Mouse (Mus musculus) urinary bladder, postnatal 10 days (tissue): ENCODE results near the gene Fam160a1.

ENCODE experiments used
- DNase-seq: peaks from one replicate; pipeline ENCODE4 v3.0.0; 2022; ENCODE audit warnings: low spot score

Fam160a1 gene

DNA sequence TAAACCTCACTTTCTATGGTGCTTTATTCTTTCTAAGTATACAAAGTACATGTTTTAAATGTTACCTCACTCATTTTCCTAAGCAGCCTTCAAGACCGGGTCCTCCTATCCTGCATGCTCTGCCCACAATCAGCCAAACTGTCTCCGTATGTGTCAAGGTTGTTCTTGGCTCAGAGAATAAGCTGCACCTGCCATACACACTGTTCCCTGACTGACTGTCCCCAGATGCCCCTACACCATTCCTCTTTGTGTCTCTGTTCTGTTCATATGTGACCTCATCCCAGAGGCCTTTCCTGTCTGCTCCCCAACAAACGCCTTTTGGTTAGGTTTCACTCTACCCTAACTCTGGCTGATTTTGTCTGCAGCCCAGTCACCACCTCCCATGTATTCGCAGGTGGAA is 10.2 kb upstream of the Fam160a1 start:
- no peak for DNase-seq

DNA sequence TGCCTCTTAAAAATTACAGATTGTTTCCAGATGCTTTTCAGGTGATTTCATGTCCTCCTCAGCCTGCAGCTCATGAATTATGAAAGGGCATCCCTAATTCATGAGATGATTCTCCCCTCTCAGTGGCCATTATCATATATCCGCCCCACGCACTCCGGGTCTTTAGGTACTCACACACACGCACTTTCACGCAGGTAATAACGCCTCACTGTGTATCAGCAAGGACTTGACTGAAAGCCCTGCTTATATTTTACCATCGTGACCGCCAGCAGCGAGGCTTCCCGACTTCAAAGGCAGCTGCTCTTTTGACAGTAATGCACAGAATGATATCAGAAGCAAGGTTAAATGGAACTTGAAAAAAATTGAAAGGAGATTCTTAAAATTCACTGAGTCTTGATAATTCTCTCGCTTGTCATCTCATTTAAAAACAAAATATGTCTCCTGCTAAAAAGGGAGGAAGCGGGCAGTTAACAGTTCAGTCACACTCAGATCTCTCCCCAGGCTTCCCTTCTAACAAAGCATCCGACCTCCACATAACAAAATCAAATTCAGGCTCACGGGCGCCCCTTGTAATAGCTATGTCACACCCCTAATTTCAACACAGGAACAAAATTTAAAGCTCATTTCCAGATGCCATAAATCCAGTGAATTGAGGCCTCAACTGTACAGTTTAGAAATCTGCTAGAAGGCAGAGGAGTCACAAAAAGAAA is 3.9 kb upstream of the Fam160a1 start:
- DNase-seq: no peak

- DNase-seq: no peak
These were observed 2.2 kb upstream of the Fam160a1 start for GRCm38 (mm10) chr3:85819319-85819718.

DNA sequence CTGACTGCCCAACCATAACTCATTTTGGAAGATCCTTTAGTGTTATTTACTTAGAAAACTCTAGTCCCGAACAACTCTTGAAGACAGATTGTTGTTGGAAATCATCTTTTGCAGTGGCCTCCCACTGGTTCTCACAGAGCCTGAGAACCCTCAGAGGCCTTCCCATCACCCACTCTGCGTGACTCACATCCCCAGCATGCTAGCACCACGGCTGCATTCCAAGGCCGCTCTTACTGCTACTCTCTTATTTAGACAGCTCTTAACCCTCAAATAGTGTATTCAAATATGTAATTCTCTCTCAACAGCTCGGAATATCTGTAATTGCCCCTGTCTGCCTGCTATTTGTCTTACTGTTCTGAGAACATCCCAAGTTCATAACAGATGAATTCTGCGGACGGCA is 2.9 kb downstream of the Fam160a1 start:
- DNase-seq: no peak

- DNase-seq: no peak
These were observed 3.7 kb downstream of the Fam160a1 start for GRCm38 (mm10) chr3:85813101-85814014.

GRCm38 (mm10) chr3:85812010-85812409 is 5.1 kb downstream of the Fam160a1 start:
- DNase-seq: no peak

DNA sequence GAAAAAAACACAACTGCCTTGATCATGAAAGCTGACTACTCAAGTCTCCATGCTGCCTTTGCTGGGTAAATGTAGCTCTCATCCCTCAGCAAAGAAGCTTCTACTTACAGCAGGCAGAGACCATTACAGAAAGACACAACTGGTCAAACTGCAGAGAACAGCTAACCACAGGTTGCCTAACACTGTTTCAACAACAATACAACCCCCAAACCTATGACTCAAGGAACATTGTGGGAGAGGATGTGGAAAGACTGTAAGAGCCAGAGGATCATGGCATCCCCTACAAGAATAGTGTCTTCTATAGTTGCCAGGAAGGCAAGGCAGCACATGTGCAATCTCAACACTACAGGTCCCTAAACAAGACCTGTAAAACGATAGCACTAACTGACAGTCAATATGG is 23.9 kb downstream of the Fam160a1 start:
- DNase-seq: no peak

DNA sequence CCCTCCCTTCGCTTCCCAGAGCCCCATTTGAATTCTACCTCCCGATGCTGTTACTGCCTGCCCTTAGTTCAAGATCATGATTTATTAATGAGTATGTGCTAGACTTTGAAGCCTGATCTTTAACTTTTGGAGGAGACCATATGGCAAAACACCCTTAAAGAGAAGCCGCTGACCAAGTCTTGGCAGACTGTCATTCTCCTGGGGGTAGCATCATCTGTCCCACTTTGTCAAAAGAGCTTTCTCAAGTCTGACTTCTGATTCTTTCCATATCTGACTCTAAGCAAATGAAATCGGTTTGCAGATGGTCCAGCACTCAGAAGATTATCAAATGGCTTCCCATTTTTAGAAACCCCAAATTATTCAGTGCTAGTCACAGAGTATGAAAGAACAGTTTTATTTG is 27.3 kb downstream of the Fam160a1 start:
- DNase-seq: no peak

DNA sequence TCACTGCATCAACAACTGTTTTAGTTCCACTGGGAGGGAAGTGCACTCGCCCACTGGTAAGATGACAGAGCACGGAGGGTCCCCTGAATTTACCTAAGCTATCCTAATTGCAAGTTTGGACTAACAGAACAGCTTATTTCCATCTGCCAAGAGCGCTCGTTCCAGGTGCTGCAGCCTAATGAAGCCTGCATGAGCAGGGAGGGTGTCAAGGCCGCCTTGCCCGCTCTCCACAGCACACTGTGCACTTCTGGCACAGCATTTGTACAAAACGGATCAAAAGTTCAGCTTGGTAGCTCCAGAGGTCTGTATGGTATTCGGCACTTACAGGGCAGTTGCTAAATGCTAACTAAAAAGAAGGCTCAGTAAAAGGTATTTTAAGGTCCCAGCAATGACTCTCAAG is 30.6 kb downstream of the Fam160a1 start:
- no peak for DNase-seq

DNA sequence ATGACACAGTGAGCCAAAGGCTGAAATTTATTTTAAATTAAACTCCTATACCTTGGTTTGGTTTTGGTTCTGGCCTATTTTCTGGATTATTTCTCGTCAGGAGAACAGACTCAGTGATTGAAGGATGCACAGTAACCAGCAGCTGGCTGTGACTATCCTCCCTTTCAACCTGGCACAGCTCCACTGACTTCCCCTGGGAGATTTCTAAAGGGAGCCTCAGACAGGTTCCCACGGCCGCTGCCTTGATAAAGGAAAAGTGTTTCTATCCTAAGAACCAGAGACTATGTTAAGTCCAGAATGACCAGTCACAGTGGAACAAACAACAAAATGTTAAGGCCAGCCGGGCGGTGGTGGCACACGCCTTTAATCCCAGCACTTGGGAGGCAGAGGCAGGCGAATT is 36.2 kb downstream of the Fam160a1 start:
- DNase-seq: no peak

- no peak for DNase-seq
These were observed 36.8 kb downstream of the Fam160a1 start for GRCm38 (mm10) chr3:85780332-85780731.

- no peak for DNase-seq
These were observed 39.2 kb downstream of the Fam160a1 start for GRCm38 (mm10) chr3:85777841-85778240.

DNA sequence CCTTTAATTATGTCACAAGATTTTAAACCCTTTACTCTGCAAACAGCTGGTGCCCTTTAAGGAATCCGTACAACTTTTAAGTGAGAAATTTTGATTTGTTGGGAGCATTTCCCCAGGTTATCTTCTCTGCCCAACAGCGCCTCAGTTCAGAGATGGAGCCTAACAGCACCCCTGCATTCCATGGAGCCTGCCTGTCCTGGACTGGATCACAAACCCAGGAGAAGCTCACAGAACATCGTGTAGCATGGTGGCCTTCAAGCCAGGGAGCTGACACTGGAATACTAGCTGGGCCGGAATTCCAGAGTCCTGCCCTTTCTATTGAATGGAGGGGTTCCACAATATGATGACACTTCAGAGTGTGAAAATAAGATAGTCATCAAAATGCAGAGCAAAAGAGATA is 39.7 kb downstream of the Fam160a1 start:
- no peak for DNase-seq

GRCm38 (mm10) chr3:85776707-85777106 is 40.4 kb downstream of the Fam160a1 start:
- DNase-seq: no peak

DNA sequence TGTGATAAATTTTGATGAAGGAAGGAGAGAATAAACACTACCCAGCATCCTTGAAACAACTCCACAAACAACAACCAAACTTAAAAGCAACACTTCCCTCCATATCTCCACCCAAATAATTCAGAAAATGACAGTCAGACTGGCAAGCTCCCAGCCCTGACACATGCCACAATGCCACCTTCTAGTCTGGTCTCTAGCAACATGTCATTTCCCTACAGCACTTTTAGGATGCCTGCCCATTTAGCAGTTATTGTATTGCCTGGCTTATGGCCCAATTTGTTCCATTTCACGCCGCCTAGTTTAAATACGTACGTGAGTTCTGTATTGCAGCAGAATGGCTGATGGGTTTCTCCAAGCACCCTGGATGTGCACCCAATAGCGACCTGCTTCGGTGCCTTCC is 41.0 kb downstream of the Fam160a1 start:
- no peak for DNase-seq

DNA sequence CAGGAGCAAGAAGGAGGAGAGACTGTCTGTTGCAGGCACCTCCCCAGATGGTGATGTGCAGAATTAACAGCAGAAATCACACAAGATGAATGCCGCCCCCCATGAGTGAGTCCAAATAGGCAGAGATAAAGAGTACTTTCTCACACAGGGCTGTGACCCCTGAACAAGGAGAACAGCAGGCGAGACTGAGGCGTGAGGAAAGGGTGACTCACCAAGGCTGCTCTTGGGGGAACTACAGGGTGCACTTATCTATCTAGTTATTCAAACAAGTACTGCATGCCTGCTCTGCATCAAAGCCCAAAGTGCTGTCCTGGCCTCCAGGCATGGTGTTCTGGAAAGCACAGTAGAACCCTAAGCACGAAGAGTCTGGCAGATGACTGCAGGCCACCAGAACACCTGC is 43.2 kb downstream of the Fam160a1 start:
- no peak for DNase-seq

- no peak for DNase-seq
These were observed 43.7 kb downstream of the Fam160a1 start for GRCm38 (mm10) chr3:85773425-85773824.

DNA sequence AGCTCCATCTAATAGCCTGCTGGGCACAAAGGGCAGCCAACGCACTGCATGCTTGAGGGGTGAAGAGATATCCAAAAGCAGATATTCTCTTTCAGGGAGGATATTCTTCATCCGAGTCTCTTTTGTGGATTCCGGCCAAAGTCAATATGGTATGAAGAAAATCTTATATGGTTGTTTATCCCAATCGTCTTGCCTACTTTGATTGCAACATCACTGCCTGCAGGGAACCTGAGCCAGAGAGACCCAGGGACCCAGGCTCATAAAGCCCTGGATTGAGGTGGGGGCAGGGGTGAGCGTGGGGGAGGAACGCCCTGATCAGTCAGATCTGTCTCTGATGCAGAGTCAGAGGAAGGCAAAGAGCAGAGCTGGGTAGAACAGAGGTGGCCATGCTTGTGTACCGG is 52.2 kb downstream of the Fam160a1 start:
- DNase-seq: no peak

- DNase-seq: no peak
These were observed 52.9 kb downstream of the Fam160a1 start for GRCm38 (mm10) chr3:85764008-85764834.

DNA sequence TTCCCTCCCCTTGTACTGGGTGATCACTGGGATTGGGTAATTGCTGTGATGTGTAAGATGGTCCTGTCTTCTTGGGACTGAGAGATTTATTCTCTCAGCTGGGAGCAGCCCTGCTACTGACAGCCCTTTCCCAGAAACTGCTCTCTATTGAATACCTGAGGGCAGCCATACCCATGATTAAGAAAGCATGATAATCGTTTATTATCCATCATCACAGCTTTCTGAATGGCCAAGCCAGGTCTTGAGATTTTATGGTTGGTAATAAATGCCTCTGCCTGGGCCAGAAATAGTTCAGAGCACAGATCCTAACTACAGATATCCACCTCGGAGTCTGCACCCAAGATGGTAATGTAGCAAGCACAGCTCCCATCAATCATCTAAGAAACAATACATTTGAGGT is 59.1 kb downstream of the Fam160a1 start:
- no peak for DNase-seq

GRCm38 (mm10) chr3:85757435-85757834 is 59.7 kb downstream of the Fam160a1 start:
- no peak for DNase-seq

DNA sequence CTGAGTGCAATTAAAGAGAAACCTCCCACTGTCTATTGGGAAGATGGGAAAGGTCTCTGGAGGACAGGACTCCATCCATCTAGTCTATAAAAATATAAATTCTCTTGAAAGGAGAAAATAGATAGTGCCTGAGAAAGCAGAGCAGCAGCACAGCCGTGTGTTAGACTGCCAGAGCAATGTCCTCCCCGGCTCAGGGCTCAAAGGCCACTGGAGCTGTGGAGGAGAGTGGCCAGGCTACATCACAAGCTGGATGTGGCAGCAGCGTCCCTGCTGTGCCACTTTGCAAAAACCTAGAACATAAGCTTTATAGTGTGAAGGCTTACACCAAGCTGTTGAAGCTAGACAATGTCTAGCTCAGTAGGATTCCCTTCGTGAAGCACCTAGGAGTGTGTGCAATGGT is 67.7 kb downstream of the Fam160a1 start:
- no peak for DNase-seq

DNA sequence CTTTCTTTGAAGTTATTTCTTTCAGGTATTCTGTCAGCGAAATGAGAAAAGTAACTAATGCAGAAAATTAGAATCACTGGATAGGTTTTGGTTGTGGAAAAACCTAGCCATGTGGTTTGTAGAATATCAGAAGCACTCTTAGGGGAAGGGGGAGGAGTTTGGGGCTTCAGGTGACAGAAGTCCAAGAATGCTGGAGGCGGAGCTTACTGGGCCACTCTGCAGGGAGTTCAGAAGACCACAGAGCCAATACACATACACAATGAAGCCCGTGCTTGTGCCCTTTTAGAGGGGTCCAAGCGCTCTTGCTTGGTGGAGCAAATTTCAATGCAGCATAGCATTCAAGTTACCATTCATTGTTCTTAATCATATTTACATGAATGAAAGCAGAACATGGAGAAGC is 68.2 kb downstream of the Fam160a1 start:
- no peak for DNase-seq
